Mouse (Mus musculus) limb, embryonic 13.5 days (tissue): ENCODE results near the gene Vmn1r59. TPM values are rescaled to one million over a fixed set of nuclear protein-coding genes. Genes with fewer than 3 reads are reported as not detected.
"Not testable (repeated sequence)": the region's sequence is repeated elsewhere in the genome, so short reads cannot be mapped to it uniquely, and the experiment has no call there.

Source experiments
- ATAC-seq: fragments of 200-750 bp; cut with Nextera tagmentation; 2 replicates; pipeline ENCODE4 v1.8.0; 2017; ENCODE audit warnings: low read depth, moderate number of reproducible peaks, moderate TSS enrichment; ENCODE audit not compliant: low FRiP score
- H3K27ac ChIP-seq: fragments of 300-500 bp; sonication (generic); 2 replicates; pipeline ENCODE4 v1.5.1; 2015; ENCODE audit warnings: inconsistent platforms, mild to moderate bottlenecking, moderate library complexity
- H3K27me3 ChIP-seq: fragments of 300-500 bp; sonication (generic); 2 replicates; pipeline ENCODE4 v1.6.1; 2015; ENCODE audit warnings: mild to moderate bottlenecking, inconsistent platforms
- H3K36me3 ChIP-seq: fragments of 300-500 bp; sonication (generic); 2 replicates; pipeline ENCODE4 v1.6.1; 2015; ENCODE audit warnings: inconsistent platforms, mild to moderate bottlenecking, moderate library complexity
- H3K4me1 ChIP-seq: fragments of 300-500 bp; sonication (generic); 2 replicates; pipeline ENCODE4 v1.6.1; 2015; ENCODE audit warnings: inconsistent platforms
- H3K4me2 ChIP-seq: fragments of 300-500 bp; sonication (generic); replicated peaks from 2 replicates; pipeline ENCODE4 v1.6.1; 2015; ENCODE audit warnings: inconsistent platforms, mild to moderate bottlenecking, moderate library complexity
- H3K4me3 ChIP-seq: fragments of 300-500 bp; sonication (generic); 2 replicates; pipeline ENCODE4 v1.5.1; 2015; ENCODE audit warnings: moderate library complexity, mild to moderate bottlenecking, inconsistent platforms
- H3K9ac ChIP-seq: fragments of 300-500 bp; sonication (generic); 2 replicates; pipeline ENCODE4 v1.6.1; 2015; ENCODE audit warnings: mild to moderate bottlenecking, inconsistent platforms
- H3K9me3 ChIP-seq: fragments of 300-500 bp; sonication (generic); 2 replicates; pipeline ENCODE4 v1.6.1; 2016; ENCODE audit warnings: inconsistent platforms
- WGBS: fragments of 180-500 bp; shearing (Covaris S2); methylation state at CpG from one replicate; pipeline ENCODE4 v1.1.7; 2015; 5-methylcytosine and 5-hydroxymethylcytosine counted together
- polyA plus RNA-seq: library from polyadenylated mRNA; unstranded; fragments of >200 nt; fragmentation: Nextera tagmentation; extraction: Ambion mirVana; gene quantifications from 2 replicates; pipeline ENCODE4 v1.2.1, GENCODE M21; 2015

Gene Vmn1r59
- polyA plus RNA-seq: not detected in 2 replicates

DNA sequence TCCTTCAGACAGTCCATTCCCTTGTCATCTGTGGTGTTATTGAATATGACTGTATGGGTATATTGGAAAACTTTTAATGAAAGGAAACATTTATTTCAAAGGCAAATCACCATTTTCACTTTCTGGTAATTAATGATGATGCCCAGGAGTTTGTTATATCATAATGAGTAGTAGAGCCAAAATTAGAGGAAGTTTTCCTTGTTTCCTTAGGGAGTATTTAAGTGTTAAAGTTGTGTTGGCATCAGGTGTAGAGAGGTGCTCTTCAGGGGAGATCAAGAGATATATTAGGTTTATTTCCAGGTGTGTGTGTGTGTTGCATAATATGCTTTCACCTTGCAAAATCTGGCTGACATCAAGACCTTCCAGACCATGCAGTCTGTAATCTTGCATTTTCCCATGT is at the start of gene Vmn1r59:
Gene Vmn1r59 (minus strand): TSS at position 101 of the 400 bp plus-strand sequence.
- no peak for ATAC-seq
- no peak within 1 kb of the TSS for H3K27ac ChIP-seq
- no peaks in the 10 kb centered on the region for H3K27me3 ChIP-seq
- no peak within 1 kb of the TSS for H3K4me2 ChIP-seq
- H3K9ac ChIP-seq: no peak within 1 kb of the TSS
- no peaks in the 10 kb centered on the region for H3K4me1 ChIP-seq
- H3K9me3 ChIP-seq: peaks cover 32% of the 10 kb centered on the region
- H3K36me3 ChIP-seq: no peaks in the 10 kb centered on the region
- no peak within 1 kb of the TSS for H3K4me3 ChIP-seq

DNA sequence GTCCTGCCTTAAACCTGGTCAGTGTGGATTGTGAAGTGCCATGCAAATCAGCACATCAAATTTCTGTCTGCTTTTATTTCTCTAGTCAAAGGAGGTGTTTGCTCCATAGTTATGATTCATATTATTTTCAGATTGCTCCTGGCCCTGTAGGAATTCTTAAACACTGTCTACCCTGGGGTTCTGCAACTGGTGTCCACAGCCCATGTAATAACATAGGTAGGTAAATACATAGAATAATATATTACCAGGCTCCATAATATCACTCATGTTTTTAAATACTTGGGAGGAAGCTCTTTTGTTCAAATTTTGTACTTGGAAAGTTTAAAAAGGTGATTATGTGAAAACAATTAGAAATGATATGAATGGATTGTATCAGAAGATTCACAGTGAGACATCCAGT is 37.3 kb upstream of the Vmn1r59 start, which contains the start of gene Vmn2r28:
Gene Vmn2r28 (minus strand): TSS at position 101 of the 400 bp plus-strand sequence.
- H3K4me2 ChIP-seq, H3K27me3 ChIP-seq, H3K9ac ChIP-seq, ATAC-seq, H3K4me3 ChIP-seq, H3K36me3 ChIP-seq, H3K9me3 ChIP-seq, H3K27ac ChIP-seq, H3K4me1 ChIP-seq: not testable (repeated sequence)

DNA sequence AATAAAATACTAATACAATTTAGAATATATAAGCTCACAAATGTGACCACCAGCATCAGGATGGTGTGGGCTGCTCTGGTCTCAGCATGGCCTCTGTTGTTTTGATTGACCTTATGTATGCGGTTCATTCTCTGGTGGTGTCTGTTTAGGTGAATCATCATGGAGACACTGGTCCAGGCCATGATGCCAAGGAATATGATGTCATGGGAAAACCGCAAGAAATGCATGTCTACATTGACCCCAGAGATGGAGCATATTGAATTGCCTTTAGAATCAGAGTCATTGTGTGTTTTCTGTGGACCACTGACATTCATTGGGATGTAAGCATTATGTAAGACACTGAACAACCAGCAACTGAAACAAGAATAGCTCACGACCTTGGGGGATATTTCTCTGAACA is 2.6 kb downstream of the Vmn1r59 start:
- not testable (repeated sequence) for H3K9ac ChIP-seq, ATAC-seq, H3K27ac ChIP-seq, H3K27me3 ChIP-seq, H3K4me3 ChIP-seq, H3K36me3 ChIP-seq, H3K4me2 ChIP-seq, H3K4me1 ChIP-seq
- WGBS: 73% methylated on average over 3 of the region's 3 CpGs
- peaks cover 30% of the 10 kb centered on the region for H3K9me3 ChIP-seq

DNA sequence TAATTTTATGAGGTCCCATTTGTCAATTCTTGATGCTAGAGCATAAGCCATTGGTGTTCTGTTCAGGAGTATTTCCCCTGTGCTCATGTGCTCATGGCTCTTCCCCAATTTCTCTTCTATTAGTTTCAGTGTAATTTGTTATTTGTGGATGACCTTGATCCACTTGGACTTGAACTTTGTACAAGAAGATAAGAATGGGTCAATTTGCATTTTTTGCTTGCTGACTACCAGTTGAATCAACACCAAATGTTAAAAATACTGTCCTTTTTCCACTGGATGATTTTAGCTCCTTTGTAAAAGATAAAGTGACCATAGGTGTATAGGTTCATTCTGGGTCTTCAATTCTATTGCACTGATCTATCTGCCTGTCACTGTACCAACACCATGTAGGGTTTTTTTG is 7.9 kb downstream of the Vmn1r59 start:
- no peak for ATAC-seq
- H3K36me3 ChIP-seq: no peaks in the 10 kb centered on the region
- H3K27me3 ChIP-seq: no peaks in the 10 kb centered on the region
- H3K4me3 ChIP-seq: no peak overlapping the region
- no peak overlapping the region for H3K4me2 ChIP-seq
- no peaks in the 10 kb centered on the region for H3K4me1 ChIP-seq
- H3K9ac ChIP-seq: no peak overlapping the region
- H3K27ac ChIP-seq: no peak overlapping the region
- peaks cover 20% of the 10 kb centered on the region for H3K9me3 ChIP-seq

DNA sequence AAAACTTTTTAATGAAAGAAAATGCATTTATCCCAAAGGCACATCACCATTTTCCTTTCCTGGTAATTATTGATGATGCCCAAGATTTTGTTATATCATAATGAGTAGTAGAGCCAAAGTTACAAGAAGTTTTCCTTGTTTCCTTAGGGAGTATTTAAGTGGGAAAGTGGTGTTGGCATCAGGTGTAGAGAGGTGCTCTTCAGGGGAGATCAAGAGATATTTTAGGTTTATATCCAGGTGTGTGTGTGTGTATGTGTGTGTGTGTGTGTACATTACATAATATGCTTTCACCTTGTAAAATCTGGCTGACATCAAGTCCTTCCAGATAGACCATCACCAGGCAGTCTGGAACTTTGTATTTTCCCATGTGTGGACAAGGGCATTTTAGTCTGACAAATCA is 43.3 kb downstream of the Vmn1r59 start, which contains the start of gene Vmn1r58:
Gene Vmn1r58 (minus strand): TSS at position 101 of the 400 bp plus-strand sequence.
- H3K4me1 ChIP-seq, ATAC-seq, H3K9ac ChIP-seq, H3K4me3 ChIP-seq, H3K4me2 ChIP-seq, H3K27me3 ChIP-seq, H3K36me3 ChIP-seq, H3K27ac ChIP-seq: not testable (repeated sequence)
- H3K9me3 ChIP-seq: peaks cover 16% of the 10 kb centered on the region; the same call in 1 of the 2 replicates

DNA sequence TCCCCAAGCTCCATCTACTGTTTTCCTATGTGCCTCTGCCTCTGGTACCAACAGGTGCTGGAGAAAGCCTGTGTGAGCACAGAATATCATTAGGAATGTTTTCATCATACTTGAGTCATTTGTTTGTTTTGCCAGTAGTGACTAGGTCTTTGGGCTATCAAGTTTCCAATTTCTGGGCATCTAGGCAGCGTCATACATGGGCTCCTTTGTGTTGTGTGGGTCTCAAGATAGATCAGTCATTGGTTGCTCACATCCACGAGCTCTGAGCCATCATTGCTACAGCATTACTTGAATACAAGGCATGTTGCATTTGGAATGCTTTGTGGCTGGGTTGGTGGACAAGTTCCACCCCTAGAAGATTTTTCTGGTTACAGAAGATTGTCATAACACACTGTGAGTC is 50.4 kb downstream of the Vmn1r59 start:
- no peaks in the 10 kb centered on the region for H3K4me1 ChIP-seq
- ATAC-seq: no peak
- peaks cover 20% of the 10 kb centered on the region for H3K9me3 ChIP-seq
- no peaks in the 10 kb centered on the region for H3K27me3 ChIP-seq
- H3K27ac ChIP-seq: no peak overlapping the region
- no peak overlapping the region for H3K9ac ChIP-seq
- H3K4me2 ChIP-seq: no peak overlapping the region
- 34% methylated on average over 2 of the region's 2 CpGs for WGBS
- no peaks in the 10 kb centered on the region for H3K36me3 ChIP-seq
- no peak overlapping the region for H3K4me3 ChIP-seq

Other genes starting within 250 kb of the Vmn1r59 start
- not detected in 2 replicates for gene Vmn1r57, start 238.3 kb downstream of the Vmn1r59 start, polyA plus RNA-seq
- gene Gm5065, start 106.2 kb downstream of the Vmn1r59 start, polyA plus RNA-seq: not detected in 2 replicates
- not detected in 2 replicates for gene Nlrp2, start 105.7 kb downstream of the Vmn1r59 start, polyA plus RNA-seq
- 0.01 TPM in 1 of 2 replicates, not detected in the other for gene Vmn1r58, start 43.4 kb downstream of the Vmn1r59 start, polyA plus RNA-seq
- not detected in 2 replicates for gene Vmn2r28, start 37.2 kb upstream of the Vmn1r59 start, polyA plus RNA-seq
- not detected in 2 replicates for gene Vmn1r60, start 90.5 kb upstream of the Vmn1r59 start, polyA plus RNA-seq
- gene Vmn1r61, start 156.5 kb upstream of the Vmn1r59 start, polyA plus RNA-seq: not detected in 2 replicates
- gene Vmn1r62, start 216.9 kb upstream of the Vmn1r59 start, polyA plus RNA-seq: not detected in 2 replicates